Mouse (Mus musculus) bone marrow macrophage, adult 2 months (primary cell): ENCODE data around the gene Cyp26b1. TPM values are rescaled to one million over a fixed set of nuclear protein-coding genes. Genes with fewer than 3 reads are reported as not detected.

ENCODE experiments used
- H3K27ac ChIP-seq: 2 replicates; pipeline ENCODE4 v1.5.1; 2012; ENCODE audit warnings: low read depth, low read length; ENCODE audit not compliant: insufficient read depth
- H3K4me1 ChIP-seq: 2 replicates; pipeline ENCODE4 v1.6.1; 2012; ENCODE audit warnings: low read length; ENCODE audit not compliant: control insufficient read depth, insufficient read depth
- H3K4me3 ChIP-seq: 2 replicates; pipeline ENCODE4 v1.5.1; 2012; ENCODE audit warnings: mild to moderate bottlenecking, low read length, moderate library complexity; ENCODE audit not compliant: insufficient read depth
- CTCF ChIP-seq: IDR thresholded peaks from 2 replicates; pipeline ENCODE4 v1.5.1; 2012; ENCODE audit warnings: low read depth, mild to moderate bottlenecking, low read length, moderate library complexity
- POLR2A ChIP-seq: IDR thresholded peaks from 2 replicates; pipeline ENCODE4 v1.6.1; 2012; ENCODE audit warnings: mild to moderate bottlenecking, low read depth, low read length, borderline replicate concordance
- polyA plus RNA-seq: library from polyadenylated mRNA; stranded (reverse); fragments of >200 nt; gene quantifications from 2 replicates; pipeline ENCODE4 v1.2.4, GENCODE M21; 2012; ENCODE audit not compliant: missing spikeins, insufficient read depth, insufficient read length

Cyp26b1 gene
- polyA plus RNA-seq, 1 experiment = 0.16 TPM

DNA sequence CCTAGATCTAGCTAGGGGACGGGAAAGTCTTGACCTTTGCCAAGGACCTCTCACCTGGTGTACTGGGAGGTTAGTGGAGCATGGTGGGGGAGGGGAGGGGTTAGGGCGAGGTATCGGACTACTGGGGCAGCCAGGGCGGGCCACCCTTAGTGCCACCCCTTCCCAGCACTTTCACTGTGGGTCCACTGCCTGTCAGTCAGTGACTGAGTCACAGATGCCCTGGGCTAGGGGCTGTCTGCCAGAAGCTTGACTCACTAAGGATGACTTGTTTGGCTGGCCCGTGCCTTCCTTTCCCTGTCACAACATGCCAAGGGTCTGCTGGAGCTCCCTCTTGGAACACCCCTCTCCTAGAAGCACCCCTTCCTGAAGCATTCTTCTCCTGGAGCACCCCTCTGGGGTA, 28.5 kb downstream of the Cyp26b1 start:
- H3K27ac ChIP-seq = no peak overlapping the region
- TF ChIP-seq POLR2A (no peak), CTCF (no peak)
- no peaks in the 10 kb centered on the region for H3K4me1 ChIP-seq
- no peak overlapping the region for H3K4me3 ChIP-seq

DNA sequence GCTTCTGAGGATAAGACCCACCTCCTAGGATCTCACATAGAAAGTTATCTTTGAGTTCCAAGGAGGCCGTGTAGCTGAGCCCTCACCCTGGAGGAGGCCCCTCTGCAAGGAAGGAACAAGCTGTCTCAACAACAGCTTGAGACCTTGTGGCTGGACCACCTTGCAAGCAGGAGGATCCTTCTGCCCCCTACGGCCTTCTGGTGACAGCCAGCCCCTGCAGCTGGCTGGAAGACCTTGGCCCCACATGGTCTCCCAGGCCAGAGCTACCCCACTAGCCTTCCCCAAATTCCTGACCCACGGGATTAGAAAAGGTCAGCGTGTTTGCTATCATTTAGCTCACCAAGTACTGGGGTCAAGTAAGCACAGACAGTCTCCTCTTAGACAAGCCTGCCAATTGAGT, 30.8 kb downstream of the Cyp26b1 start:
- H3K4me1 ChIP-seq = no peaks in the 10 kb centered on the region
- H3K4me3 ChIP-seq = no peak overlapping the region
- TF ChIP-seq POLR2A = no peak
- no peak for TF ChIP-seq CTCF
- H3K27ac ChIP-seq = no peak overlapping the region

DNA sequence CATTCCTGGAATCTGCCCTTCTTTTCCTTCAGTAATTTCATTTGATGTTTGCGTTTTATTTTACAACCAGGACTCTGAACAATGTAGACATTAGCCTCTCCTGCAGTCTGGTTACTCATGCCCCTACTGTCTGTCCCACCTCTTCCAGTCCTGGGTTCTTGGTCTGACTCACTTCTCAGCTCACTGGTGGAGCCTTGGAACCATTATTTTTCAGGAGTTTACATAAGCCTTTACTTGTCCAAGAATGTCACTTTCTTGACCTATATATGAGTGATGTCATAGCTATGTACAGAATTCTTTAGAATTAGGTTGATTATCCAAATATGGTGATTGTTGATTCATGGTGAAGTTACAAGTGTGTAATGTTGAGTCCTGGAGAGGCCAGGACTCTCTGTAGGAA, 32.5 kb downstream of the Cyp26b1 start:
- Histone ChIP-seq H3K27ac (no peak overlapping the region), H3K4me1 (no peaks in the 10 kb centered on the region), H3K4me3 (no peak overlapping the region)
- TF ChIP-seq CTCF = no peak
- no peak for TF ChIP-seq POLR2A

DNA sequence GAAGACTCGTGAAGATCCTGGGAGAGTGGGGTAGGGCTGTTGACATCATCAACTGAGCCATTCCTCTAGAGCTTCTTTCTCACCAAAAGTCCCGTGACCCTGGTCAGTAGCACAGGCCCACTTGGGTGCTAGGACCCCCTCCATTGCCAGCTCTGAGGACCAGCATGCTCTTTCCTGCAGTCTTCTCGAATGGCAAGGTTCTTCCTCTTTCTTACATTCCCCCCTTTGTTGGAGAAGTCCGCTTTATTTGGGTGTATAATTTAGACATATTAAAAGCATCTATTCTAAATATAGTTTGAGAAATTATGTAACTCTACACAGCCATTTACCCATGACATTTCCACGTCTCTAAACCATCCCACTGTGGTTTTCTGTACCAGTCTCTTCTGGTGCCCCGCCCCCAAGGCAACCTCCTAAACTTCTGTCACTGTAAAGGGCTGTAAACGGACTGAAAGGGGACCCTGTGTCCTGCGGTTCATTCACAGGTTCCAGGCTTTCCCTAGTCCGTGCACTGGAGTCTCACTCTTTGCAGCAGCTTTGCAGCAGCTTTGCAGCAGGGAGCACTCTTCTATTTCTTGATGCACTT, 43.8 kb downstream of the Cyp26b1 start:
- H3K4me3 ChIP-seq = no peak overlapping the region
- no peak overlapping the region for H3K27ac ChIP-seq
- no peaks in the 10 kb centered on the region for H3K4me1 ChIP-seq
- TF ChIP-seq POLR2A (no peak), CTCF (no peak)

DNA sequence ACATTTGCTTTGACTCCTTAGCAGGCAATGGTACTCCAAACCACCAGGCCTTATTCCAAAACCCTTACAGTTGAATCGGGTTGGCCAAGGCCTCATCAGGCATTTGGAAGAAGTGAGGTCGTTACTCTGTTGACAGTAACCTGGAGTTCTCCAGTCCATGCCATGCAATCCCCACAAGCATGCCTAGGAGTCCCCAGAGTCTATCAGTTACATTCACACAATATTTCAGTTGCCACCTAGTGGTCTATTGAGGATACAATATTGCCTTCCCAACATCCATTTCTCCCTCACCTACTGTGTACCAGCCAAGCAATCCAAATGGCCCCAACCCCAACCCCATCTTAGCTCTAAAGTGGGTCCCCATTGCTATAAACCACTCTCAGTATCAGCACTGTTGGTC, 48.3 kb downstream of the Cyp26b1 start:
- H3K4me1 ChIP-seq = no peaks in the 10 kb centered on the region
- TF ChIP-seq CTCF (no peak), POLR2A (no peak)
- no peak overlapping the region for H3K27ac ChIP-seq
- no peak overlapping the region for H3K4me3 ChIP-seq

DNA sequence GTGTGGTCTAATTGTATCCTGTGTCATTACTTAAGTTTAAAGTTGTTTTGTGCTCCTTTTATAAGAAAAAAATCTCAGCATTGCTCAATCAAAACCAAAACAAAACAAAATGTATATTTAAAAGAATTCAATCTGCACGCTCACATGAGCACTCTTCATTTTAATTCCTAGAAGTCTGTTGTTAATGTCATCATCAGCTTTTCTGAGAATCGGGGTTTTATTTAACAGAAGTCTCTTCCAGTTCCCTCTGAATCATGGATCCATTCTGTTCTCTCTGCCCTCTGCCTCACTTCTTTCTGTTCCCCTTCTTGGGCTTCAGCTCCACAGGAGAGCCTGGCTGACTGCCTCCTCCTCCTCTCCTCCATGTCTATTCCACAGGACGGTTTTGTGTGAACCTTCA, 49.3 kb downstream of the Cyp26b1 start:
- Histone ChIP-seq H3K4me3 (no peak overlapping the region), H3K4me1 (no peaks in the 10 kb centered on the region), H3K27ac (no peak overlapping the region)
- TF ChIP-seq CTCF (no peak), POLR2A (no peak)

DNA sequence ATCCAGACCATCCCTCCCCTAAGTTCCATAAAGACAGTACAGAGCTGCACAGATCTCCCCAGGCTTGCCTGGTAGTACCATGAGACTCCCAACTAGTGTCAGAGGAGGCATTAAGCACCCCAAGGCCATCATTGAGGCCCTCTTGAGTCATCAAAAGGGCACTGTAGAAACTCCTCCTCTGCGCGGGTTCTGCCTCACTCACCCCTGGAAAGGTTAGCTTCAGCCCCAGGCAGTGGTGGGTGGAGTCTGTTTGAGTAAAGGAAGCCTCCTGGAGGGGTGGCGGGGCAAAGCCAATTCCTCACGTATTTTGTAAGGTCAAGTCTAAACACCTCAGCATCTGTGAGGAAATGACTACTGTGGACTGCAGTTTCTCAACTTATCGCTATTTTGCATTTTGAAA, 50.2 kb downstream of the Cyp26b1 start:
- no peak overlapping the region for H3K27ac ChIP-seq
- TF ChIP-seq CTCF (no peak), POLR2A (no peak)
- no peaks in the 10 kb centered on the region for H3K4me1 ChIP-seq
- H3K4me3 ChIP-seq = no peak overlapping the region

DNA sequence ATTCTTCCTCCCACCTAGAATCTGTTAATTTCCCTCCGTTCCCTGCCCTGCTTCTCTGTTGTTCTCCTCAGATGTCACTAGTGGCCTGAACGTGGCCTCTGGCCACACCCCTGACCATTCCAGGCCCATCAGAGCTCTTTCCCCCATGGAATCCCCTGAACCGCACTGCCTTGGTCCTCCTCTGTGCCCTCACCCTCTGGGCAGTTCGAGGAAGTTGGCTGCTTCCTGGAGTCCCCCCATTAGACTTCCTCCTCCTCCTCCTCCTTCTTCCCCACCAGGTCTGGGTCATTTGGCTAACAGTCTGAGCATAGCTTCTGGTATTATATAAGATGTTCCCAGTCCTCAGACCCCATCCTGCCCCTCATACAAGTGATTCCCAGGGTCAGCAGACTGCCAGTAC, 53.8 kb downstream of the Cyp26b1 start:
- no peak for TF ChIP-seq CTCF
- TF ChIP-seq POLR2A = no peak
- H3K27ac ChIP-seq = no peak overlapping the region
- H3K4me1 ChIP-seq = no peaks in the 10 kb centered on the region
- H3K4me3 ChIP-seq = no peak overlapping the region

DNA sequence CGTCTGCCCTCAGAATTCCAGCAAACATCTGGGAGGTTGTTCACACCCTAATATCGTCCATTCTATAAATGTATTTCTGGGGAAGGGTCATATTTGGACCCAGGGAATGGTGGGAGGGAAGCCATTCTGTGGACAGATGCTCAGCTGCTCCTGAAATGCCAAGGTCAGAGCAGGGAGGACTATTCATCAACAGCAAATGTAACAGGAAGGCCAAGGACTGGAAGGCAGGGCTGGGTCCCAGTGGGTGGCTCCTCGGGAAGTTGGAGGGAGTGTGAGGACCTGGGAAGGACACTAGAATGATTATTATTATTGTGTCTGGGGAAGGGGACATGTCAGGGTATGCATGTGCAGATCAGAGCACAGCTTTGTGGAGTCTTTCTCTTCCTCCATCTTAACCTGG, 55.0 kb downstream of the Cyp26b1 start:
- Histone ChIP-seq H3K4me3 (no peak overlapping the region), H3K27ac (no peak overlapping the region), H3K4me1 (no peaks in the 10 kb centered on the region)
- TF ChIP-seq POLR2A (no peak), CTCF (no peak)

DNA sequence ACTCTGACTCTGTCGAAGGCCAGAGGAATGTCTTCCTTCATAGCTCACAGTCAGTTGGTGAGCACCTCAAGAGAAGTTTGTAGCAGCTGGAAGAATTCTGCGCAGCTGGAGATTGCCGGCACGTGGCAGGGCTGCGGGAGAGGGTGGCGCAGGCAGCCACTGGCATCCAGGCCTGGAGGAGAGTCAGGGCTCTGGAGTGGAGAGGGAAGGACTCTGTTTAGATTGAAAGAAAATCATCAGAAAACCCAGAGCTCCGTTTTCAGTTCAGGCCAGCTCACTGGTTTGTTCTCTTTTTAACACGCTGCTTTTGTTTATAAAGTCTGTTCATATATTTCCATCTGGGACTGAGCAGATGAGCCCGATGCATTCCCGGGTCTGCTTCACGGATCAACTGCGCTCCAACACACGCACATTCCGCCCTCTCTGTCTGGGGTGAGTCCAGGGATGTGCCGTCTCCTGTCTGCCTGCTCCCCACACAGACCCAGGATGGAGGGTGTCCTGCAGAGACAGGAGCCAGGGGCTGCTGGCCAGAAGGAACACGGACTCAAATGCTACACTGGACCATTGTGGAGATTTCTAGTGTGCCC, 56.0 kb downstream of the Cyp26b1 start:
- no peak overlapping the region for H3K4me3 ChIP-seq
- no peak overlapping the region for H3K27ac ChIP-seq
- TF ChIP-seq POLR2A = no peak
- TF ChIP-seq CTCF = no peak
- no peaks in the 10 kb centered on the region for H3K4me1 ChIP-seq
